Mouse (Mus musculus) liver, embryonic 15.5 days (tissue): Measurements from ENCODE around the gene Tmem82. TPM values are rescaled to one million over a fixed set of nuclear protein-coding genes. Genes with fewer than 3 reads are reported as not detected.

Source experiments
- ATAC-seq: fragments of 200-750 bp; cut with Nextera tagmentation; 2 replicates; pipeline ENCODE4 v1.8.0; 2017; ENCODE audit warnings: moderate number of reproducible peaks, mild to moderate bottlenecking, moderate library complexity; ENCODE audit not compliant: insufficient read depth
- H3K27ac ChIP-seq: fragments of 300-500 bp; sonication (generic); replicated peaks from 2 replicates; pipeline ENCODE4 v1.5.1; 2015; ENCODE audit warnings: mild to moderate bottlenecking, inconsistent platforms
- H3K27me3 ChIP-seq: fragments of 300-500 bp; sonication (generic); 2 replicates; pipeline ENCODE4 v1.6.1; 2015; ENCODE audit warnings: mild to moderate bottlenecking, inconsistent platforms
- H3K36me3 ChIP-seq: fragments of 300-500 bp; sonication (generic); replicated peaks from 2 replicates; pipeline ENCODE4 v1.6.1; 2015; ENCODE audit warnings: moderate library complexity, mild to moderate bottlenecking, inconsistent platforms
- H3K4me1 ChIP-seq: fragments of 300-500 bp; sonication (generic); replicated peaks from 2 replicates; pipeline ENCODE4 v1.6.1; 2015; ENCODE audit warnings: inconsistent platforms
- H3K4me2 ChIP-seq: fragments of 300-500 bp; sonication (generic); 2 replicates; pipeline ENCODE4 v1.6.1; 2015; ENCODE audit warnings: moderate library complexity, mild to moderate bottlenecking, inconsistent platforms
- H3K4me3 ChIP-seq: fragments of 300-500 bp; sonication (generic); replicated peaks from 2 replicates; pipeline ENCODE4 v1.5.1; 2015; ENCODE audit warnings: mild to moderate bottlenecking, inconsistent platforms
- H3K9ac ChIP-seq: fragments of 300-500 bp; sonication (generic); 2 replicates; pipeline ENCODE4 v1.6.1; 2015; ENCODE audit warnings: moderate library complexity, mild to moderate bottlenecking, inconsistent platforms
- H3K9me3 ChIP-seq: fragments of 300-500 bp; sonication (generic); replicated peaks from 2 replicates; pipeline ENCODE4 v1.6.1; 2016; ENCODE audit warnings: inconsistent platforms
- WGBS: fragments of 180-500 bp; shearing (Covaris S2); methylation state at CpG from one replicate; pipeline ENCODE4 v1.1.7; 2015; ENCODE audit warnings: mixed read lengths; ENCODE audit not compliant: insufficient replicate concordance; 5-methylcytosine and 5-hydroxymethylcytosine counted together
- polyA plus RNA-seq: library from polyadenylated mRNA; unstranded; fragments of >200 nt; fragmentation: Nextera tagmentation; extraction: Ambion mirVana; gene quantifications from 2 replicates; pipeline ENCODE4 v1.2.1, GENCODE M21; 2015

Gene Tmem82
- polyA plus RNA-seq, 1 experiment from 2014 or later: 4.6 TPM

DNA sequence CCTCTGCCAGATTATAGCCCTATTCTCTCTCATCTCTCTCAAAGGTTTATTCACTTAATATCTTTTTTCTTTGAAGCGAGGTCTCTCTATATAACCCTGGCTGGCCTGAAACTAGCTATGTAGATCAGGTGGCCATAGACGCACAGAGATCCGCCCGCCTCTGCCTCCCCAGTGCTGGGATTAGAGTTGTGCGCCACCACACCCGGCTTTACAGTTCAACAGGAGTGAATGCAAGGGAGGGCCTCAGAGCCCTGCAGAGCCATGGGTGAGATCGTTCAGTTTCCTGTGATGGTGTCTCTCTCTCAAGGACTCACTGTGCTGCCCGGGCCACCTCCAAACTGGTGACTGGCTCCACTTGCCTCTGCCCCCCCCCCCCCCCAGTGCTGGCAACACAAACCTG, 5.7 kb upstream of the Tmem82 start:
- H3K4me2 ChIP-seq: no peak overlapping the region
- no peaks in the 10 kb centered on the region for H3K27me3 ChIP-seq
- no peak overlapping the region for H3K9ac ChIP-seq
- no peak overlapping the region for H3K27ac ChIP-seq
- WGBS: 69% methylated on average over 8 of the region's 8 CpGs
- peaks cover 13% of the 10 kb centered on the region; the same call in 1 of the 2 replicates for H3K4me1 ChIP-seq
- no peaks in the 10 kb centered on the region for H3K9me3 ChIP-seq
- H3K36me3 ChIP-seq: peaks cover 9% of the 10 kb centered on the region
- no peak overlapping the region for H3K4me3 ChIP-seq
- no peak for ATAC-seq

DNA sequence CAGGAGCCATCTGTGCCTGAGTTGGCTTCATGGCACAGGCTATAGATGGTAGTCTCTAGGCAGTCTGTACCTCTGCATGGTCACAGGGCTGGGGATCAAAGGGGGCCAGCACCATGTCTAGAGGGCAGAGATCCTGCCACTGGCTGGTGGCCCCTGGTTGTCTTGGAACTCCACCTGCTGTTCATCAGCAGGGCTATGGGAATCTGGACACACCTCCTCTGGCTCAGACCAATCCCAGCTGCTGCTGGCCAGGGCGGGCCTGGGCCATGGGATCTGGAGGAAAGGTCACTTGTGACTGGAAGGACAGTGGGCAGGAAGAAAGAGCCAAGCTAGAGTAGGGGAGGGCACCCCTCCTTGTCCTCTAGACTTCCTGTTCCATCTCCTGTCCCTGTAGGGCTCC, 5.2 kb upstream of the Tmem82 start, which contains the start of gene Slc25a34:
Gene Slc25a34, minus strand, starts transcription at position 156 of the 400 bp plus-strand sequence.
- Histone ChIP-seq H3K9me3 (no peaks in the 10 kb centered on the region), H3K9ac (no peak within 1 kb of the TSS), H3K4me3 (no peak within 1 kb of the TSS), H3K27ac (0 out of 2 replicates have a peak within 1 kb of the TSS, but pooled peaks have one; percentile 6), H3K27me3 (no peaks in the 10 kb centered on the region), H3K4me1 (peaks cover 17% of the 10 kb centered on the region), H3K4me2 (no peak within 1 kb of the TSS), H3K36me3 (peaks cover 4% of the 10 kb centered on the region)
- peak; percentile 60 for ATAC-seq
- WGBS: 52% methylated on average over 1 of the region's 1 CpGs

DNA sequence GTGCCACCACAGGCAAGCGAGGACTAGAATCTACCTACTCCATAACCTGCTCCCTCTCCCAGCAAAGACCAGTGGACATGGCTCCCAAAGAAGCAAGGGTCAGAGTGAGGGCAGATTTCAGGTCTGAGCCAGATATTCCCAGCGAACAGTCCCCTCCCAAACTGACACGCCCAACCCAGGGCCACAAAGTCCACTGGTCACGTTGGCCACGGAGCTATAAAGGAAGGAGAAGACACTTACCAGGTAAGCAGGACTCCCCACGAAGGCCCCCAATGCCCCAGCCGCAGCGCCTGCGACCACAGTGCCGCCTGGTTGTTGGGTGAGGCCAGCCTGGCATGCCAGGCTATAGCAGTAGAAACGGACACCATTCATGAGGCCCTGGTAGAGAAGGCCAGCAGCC, 4.6 kb upstream of the Tmem82 start:
- no peak overlapping the region for H3K4me3 ChIP-seq
- H3K27me3 ChIP-seq: no peaks in the 10 kb centered on the region
- no peak overlapping the region for H3K9ac ChIP-seq
- H3K36me3 ChIP-seq: peaks cover under 1% of the 10 kb centered on the region; the same call in 1 of the 2 replicates
- no peak for ATAC-seq
- H3K27ac ChIP-seq: 0 out of 2 replicates have a peak overlapping the region, but pooled peaks have one; percentile 6
- WGBS: 63% methylated on average over 11 of the region's 11 CpGs
- no peak overlapping the region for H3K4me2 ChIP-seq
- peaks cover 21% of the 10 kb centered on the region for H3K4me1 ChIP-seq
- no peaks in the 10 kb centered on the region for H3K9me3 ChIP-seq

DNA sequence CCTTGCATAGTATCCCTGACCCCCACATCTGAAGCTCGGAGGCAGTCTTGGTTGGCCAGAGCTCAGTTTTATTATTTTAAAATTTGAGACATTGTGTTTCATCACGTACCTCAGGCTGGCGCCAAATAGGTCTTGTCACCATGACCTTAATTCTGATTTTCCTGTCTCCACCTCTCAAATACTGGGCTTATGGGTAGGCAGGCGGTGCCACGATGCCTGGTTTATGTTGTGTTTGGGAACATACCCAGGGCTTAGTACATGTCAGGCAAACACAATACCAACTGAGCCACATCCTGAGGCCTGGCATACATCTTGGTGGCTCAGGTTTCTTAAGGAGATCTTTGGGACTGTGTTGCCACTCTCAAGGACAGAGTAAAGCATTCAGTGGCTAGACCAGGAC, 4.1 kb upstream of the Tmem82 start:
- ATAC-seq: no peak
- no peak overlapping the region for H3K4me3 ChIP-seq
- no peak overlapping the region for H3K9ac ChIP-seq
- H3K27ac ChIP-seq: no peak overlapping the region
- H3K9me3 ChIP-seq: no peaks in the 10 kb centered on the region
- 74% methylated on average over 5 of the region's 5 CpGs for WGBS
- H3K36me3 ChIP-seq: no peaks in the 10 kb centered on the region; the same call in 1 of the 2 replicates
- H3K4me1 ChIP-seq: peaks cover 26% of the 10 kb centered on the region
- H3K4me2 ChIP-seq: no peak overlapping the region
- no peaks in the 10 kb centered on the region for H3K27me3 ChIP-seq

DNA sequence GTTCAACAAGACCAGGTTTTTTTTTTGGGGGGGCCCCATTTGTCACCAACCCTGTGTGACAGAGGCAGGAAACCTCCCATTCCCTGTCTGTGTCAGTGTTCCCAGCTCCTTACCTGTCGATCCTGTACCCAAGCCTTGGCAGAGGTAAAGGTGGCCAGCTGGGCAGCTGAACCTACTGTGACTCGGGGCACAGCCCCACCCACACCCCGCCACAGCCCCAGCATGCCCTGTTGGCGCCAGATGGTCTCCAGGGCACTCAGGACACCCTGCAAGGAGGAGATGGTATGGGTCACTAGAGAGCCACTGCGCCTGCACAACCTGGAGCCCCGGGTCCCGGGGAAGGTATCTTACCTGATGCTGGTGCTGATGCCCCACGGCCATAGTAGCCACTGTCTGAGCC, 3.7 kb upstream of the Tmem82 start:
- WGBS: 49% methylated on average over 8 of the region's 8 CpGs
- Histone ChIP-seq H3K4me1 (peaks cover 28% of the 10 kb centered on the region), H3K4me2 (no peak overlapping the region), H3K27me3 (no peaks in the 10 kb centered on the region), H3K9me3 (no peaks in the 10 kb centered on the region), H3K9ac (no peak overlapping the region), H3K36me3 (no peaks in the 10 kb centered on the region; the same call in 1 of the 2 replicates), H3K27ac (no peak overlapping the region), H3K4me3 (no peak overlapping the region)
- no peak for ATAC-seq

DNA sequence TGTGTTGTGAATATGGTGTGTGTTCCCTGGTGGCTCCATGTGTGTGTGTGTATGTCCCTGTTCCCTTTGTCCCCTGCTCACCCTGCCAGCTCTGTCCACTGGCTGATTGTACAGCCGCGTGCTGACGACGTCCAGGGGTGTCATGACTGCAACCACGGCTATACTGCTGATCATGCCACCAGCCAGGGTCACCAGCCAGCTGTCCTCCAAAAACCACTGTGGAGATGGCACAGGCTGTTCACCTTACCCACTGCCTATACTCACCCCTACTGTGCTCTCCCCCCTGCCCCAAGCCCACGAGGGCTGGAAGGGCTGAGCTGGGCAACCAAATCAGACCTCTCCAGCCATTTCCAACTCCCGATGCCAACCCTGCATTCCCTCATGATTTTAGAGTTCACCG, 2.9 kb upstream of the Tmem82 start:
- H3K27ac ChIP-seq: no peak overlapping the region
- WGBS: 71% methylated on average over 8 of the region's 8 CpGs
- H3K4me3 ChIP-seq: no peak overlapping the region
- peaks cover 28% of the 10 kb centered on the region for H3K4me1 ChIP-seq
- H3K4me2 ChIP-seq: no peak overlapping the region
- H3K27me3 ChIP-seq: no peaks in the 10 kb centered on the region
- ATAC-seq: no peak
- H3K9ac ChIP-seq: no peak overlapping the region
- H3K36me3 ChIP-seq: no peaks in the 10 kb centered on the region; the same call in 1 of the 2 replicates
- H3K9me3 ChIP-seq: no peaks in the 10 kb centered on the region

DNA sequence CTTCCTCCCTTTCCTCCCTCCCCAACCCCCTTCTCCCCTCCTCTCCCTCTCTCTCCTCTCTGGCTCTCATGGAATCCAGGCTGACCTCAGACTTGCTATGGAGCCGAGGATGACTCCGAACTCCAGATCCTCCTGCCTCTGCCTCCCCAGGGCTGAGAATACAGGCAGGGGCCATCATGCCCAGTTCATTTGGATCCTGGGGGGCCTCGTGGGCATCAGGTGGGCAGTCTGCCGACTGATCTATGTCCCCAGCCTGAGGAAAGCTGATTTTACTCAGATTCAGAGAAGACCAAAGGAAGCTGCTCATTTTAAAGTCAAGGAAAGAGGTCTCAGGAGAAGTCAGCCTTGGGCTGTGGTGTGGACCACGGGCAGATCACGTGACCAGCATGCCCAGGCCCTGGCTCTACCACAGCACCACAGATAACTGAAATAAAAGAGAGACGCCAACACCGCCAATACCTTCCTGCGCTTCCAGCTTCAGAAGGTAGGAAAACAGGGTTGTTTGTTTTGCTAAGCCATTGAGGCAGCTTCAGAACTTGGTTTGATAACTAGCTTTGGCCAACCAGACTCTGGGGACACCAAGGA, 958 bp upstream of the Tmem82 start:
- H3K27ac ChIP-seq: no peak overlapping the region
- H3K4me2 ChIP-seq: no peak overlapping the region
- no peaks in the 10 kb centered on the region for H3K27me3 ChIP-seq
- no peaks in the 10 kb centered on the region for H3K9me3 ChIP-seq
- no peak overlapping the region for H3K9ac ChIP-seq
- no peak overlapping the region for H3K4me3 ChIP-seq
- no peaks in the 10 kb centered on the region for H3K36me3 ChIP-seq
- 59% methylated on average over 9 of the region's 9 CpGs for WGBS
- no peak for ATAC-seq
- peaks cover 22% of the 10 kb centered on the region for H3K4me1 ChIP-seq

DNA sequence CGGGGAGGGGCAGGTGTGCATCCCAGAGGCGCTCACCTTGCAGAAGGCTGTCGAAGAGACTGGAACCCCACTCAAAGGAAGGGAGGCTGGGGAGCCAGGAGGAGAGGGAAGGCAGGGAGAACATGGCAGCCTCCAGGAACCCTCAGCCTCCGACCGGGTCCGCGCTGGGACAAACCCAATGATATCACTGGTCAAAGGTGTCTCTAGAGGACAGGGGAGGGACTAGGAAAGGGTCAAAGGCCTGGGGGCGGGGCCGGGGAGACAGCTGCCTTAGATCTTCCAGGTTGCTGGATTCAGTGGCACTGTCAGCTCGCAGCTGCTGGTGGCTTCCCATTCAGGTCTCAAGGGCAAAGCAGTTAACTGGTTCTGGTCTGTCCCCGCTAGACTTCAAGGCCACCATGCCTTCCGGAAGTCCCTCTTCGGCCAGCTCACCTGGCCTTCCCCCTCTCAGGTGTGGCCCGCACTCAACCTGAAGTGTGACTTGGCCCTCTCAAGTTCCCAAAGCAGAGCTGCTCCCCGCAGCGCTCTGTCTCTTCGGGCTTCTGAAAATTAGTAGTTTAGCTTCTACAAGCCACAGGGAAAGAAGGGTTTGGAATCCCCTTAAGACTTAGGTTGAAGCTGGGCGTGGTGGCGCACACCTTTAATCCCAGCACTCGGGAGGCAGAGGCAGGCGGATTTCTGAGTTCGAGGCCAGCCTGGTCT, 419 bp downstream of the Tmem82 start:
- 10% methylated on average over 22 of the region's 22 CpGs for WGBS
- peak overlapping the region; percentile 52 for H3K4me3 ChIP-seq
- no peaks in the 10 kb centered on the region for H3K9me3 ChIP-seq
- H3K9ac ChIP-seq: peak overlapping the region; percentile 3; the same call in 1 of the 2 replicates
- ATAC-seq: peak; percentile 57
- peak overlapping the region; percentile 49; the same call in 1 of the 2 replicates for H3K27ac ChIP-seq
- H3K4me1 ChIP-seq: peaks cover 15% of the 10 kb centered on the region
- H3K27me3 ChIP-seq: no peaks in the 10 kb centered on the region
- peak overlapping the region; percentile 57 for H3K4me2 ChIP-seq
- H3K36me3 ChIP-seq: no peaks in the 10 kb centered on the region

DNA sequence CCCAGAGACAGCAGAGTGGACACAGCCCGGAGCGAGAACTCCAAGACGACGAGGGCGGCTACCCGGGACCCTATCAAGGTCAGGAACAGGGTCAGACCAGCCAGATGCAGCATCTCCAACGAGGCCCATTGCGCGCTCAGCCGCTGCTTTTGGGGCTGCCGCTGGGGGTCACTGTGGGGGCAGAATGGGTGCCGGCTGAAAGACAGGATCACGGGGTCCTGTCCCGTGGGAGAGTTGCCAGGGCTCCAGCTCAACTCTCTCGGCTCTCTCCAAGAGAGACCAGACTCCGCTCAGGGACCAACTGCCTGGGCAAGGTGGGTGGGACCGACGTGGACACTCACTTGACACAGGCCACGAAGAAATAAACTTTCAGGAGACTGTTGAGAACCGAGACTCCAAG, 1.1 kb downstream of the Tmem82 start:
- ATAC-seq: peak; percentile 43
- Histone ChIP-seq H3K4me3 (peak overlapping the region; percentile 52), H3K9ac (no peak overlapping the region; the same call in 1 of the 2 replicates), H3K4me1 (peaks cover 15% of the 10 kb centered on the region), H3K27ac (peak overlapping the region; percentile 49; the same call in 1 of the 2 replicates), H3K36me3 (no peaks in the 10 kb centered on the region), H3K4me2 (peak overlapping the region; percentile 57), H3K9me3 (no peaks in the 10 kb centered on the region), H3K27me3 (no peaks in the 10 kb centered on the region)
- WGBS: 4% methylated on average over 20 of the region's 20 CpGs

DNA sequence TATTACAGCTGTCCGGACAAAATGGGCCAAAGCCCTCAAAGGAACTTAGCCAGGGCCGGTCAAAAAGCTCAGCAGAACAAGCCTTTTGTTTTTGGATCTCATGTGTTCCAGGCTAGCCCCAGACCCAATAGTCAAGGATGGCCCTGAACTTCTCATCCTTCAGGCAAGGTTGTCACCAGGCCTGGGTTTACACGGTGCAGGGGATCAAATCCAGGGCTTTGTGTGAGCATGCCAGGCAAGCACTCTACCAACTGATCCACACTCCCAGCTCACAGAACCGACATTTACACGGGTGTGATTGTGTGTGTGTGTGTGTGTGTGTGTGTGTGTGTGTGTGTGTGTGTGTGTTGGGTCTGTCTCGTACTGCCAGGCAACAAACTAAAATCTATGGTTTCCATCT, 1.6 kb downstream of the Tmem82 start:
- H3K36me3 ChIP-seq: no peaks in the 10 kb centered on the region
- 55% methylated on average over 6 of the region's 6 CpGs for WGBS
- no peak overlapping the region for H3K9ac ChIP-seq
- no peak for ATAC-seq
- H3K4me3 ChIP-seq: no peak overlapping the region
- H3K27ac ChIP-seq: no peak overlapping the region
- H3K9me3 ChIP-seq: no peaks in the 10 kb centered on the region
- H3K27me3 ChIP-seq: no peaks in the 10 kb centered on the region
- H3K4me2 ChIP-seq: peak overlapping the region; percentile 57; the same call in 1 of the 2 replicates
- peaks cover 15% of the 10 kb centered on the region for H3K4me1 ChIP-seq

DNA sequence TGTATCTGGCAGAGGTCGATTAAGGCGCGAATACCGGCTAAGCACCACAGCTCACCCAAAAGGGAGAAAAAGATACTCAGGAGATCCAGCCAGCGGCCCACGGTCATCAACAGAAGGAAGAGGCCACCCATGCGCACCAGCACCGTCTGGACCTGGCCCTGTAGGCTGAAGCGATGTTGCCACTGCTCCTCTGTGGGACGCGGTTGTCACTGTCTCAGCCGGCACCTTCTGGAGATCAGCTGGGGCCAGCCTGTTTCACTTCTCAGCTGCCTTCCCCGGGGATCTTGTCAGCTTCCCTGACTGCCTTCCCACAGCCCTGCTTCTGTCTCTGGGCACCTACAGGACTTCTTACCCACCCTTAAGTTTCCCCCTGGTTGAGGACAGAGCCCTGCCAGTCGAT, 3.5 kb downstream of the Tmem82 start:
- Histone ChIP-seq H3K4me2 (no peak overlapping the region), H3K27me3 (no peaks in the 10 kb centered on the region), H3K9me3 (no peaks in the 10 kb centered on the region), H3K27ac (no peak overlapping the region), H3K36me3 (no peaks in the 10 kb centered on the region), H3K4me3 (no peak overlapping the region), H3K4me1 (peaks cover 15% of the 10 kb centered on the region), H3K9ac (no peak overlapping the region)
- ATAC-seq: no peak
- WGBS: 75% methylated on average over 14 of the region's 14 CpGs
